Mouse (Mus musculus) kidney, postnatal 0 days (tissue): ENCODE results near the gene Rab3a. TPM values are rescaled to one million over a fixed set of nuclear protein-coding genes. Genes with fewer than 3 reads are reported as not detected.

Experiments used
- ATAC-seq: fragments of 200-750 bp; cut with Nextera tagmentation; replicated peaks from 2 replicates; pipeline ENCODE4 v1.8.0; 2017; ENCODE audit warnings: low read depth, moderate number of reproducible peaks, moderate TSS enrichment, moderate library complexity; ENCODE audit not compliant: low FRiP score
- DNase-seq: peaks from one replicate; pipeline ENCODE4 v3.0.0-alpha.2; 2016; ENCODE audit warnings: low spot score
- H3K27ac ChIP-seq: fragments of 300-500 bp; sonication (generic); 2 replicates; pipeline ENCODE4 v1.5.1; 2014; ENCODE audit warnings: mild to moderate bottlenecking
- H3K27me3 ChIP-seq: fragments of 300-500 bp; sonication (generic); 2 replicates; pipeline ENCODE4 v1.6.1; 2014; ENCODE audit warnings: low read length, mixed read lengths; ENCODE audit not compliant: insufficient read depth
- H3K36me3 ChIP-seq: fragments of 300-500 bp; sonication (generic); 2 replicates; pipeline ENCODE4 v1.6.1; 2014; ENCODE audit warnings: low read length, mixed read lengths; ENCODE audit not compliant: insufficient read depth
- H3K4me1 ChIP-seq: fragments of 300-500 bp; sonication (generic); replicated peaks from 2 replicates; pipeline ENCODE4 v1.6.1; 2014; ENCODE audit warnings: antibody characterized with exemption, low read length, mixed read lengths; ENCODE audit not compliant: insufficient read depth
- H3K4me2 ChIP-seq: fragments of 300-500 bp; sonication (generic); 2 replicates; pipeline ENCODE4 v1.6.1; 2014; ENCODE audit warnings: mild to moderate bottlenecking, low read length, moderate library complexity, mixed read lengths
- H3K4me3 ChIP-seq: fragments of 300-500 bp; sonication (generic); replicated peaks from 2 replicates; pipeline ENCODE4 v1.5.1; 2014; ENCODE audit warnings: low read depth, low read length
- H3K9ac ChIP-seq: fragments of 300-500 bp; sonication (generic); 2 replicates; pipeline ENCODE4 v1.6.1; 2014; ENCODE audit warnings: low read depth, low read length
- H3K9me3 ChIP-seq: fragments of 300-500 bp; sonication (generic); replicated peaks from 2 replicates; pipeline ENCODE4 v1.6.1; 2016; ENCODE audit warnings: low read length, inconsistent platforms, mixed read lengths
- CTCF ChIP-seq: IDR thresholded peaks from 2 replicates; pipeline ENCODE4 v1.5.1; 2016; ENCODE audit warnings: antibody characterized with exemption, low read depth, mild to moderate bottlenecking, moderate library complexity
- WGBS: fragments of 180-500 bp; shearing (Covaris S2); extraction: QIAGEN DNeasy Blood & Tissue Kit; methylation state at CpG from one replicate; pipeline ENCODE4 v1.1.7; 2014; 5-methylcytosine and 5-hydroxymethylcytosine counted together
- polyA plus RNA-seq: library from polyadenylated mRNA; unstranded; fragments of >200 nt; fragmentation: Nextera tagmentation; extraction: Ambion mirVana; gene quantifications from 2 replicates; pipeline ENCODE4 v1.2.1, GENCODE M21; 2015

The Rab3a gene
- polyA plus RNA-seq, 1 experiment from 2014 or later: 20.5 TPM

DNA sequence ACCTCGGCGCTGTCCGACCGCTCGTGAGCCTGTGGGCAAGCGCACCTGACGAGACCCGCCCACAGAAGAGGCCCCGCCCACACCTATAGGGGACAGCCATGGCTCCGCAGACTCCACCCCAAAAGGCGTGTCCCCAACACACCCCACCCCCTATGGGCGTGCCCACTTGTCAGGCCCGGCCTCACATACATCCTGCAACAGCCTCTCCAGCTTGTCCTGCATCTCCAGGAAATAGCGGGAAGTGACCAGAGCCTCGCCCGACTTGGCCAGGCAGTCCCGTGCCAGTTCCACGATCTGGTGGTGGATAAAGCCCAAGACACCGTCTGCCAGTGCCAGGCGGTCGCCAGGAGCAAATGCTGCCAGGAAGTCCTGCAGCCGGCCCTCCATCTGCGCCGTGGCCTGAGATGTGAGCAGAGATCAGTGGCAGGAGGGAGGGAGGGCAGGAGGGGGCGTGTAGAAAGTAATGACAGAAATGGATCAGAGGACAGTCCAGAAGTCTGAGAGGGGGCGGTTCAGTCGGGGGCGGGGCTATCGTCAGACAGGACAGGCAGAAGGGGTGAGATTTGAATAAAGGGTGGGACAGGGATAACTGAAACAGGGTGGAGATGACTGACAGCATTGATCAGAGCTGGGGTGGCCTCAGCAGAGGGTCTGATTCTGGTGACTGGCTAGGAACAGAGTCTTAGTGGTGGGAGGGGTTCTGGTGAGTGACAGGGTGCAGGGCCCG lies 33.6 kb downstream of the Rab3a start:
- TF ChIP-seq CTCF: no peak
- Histone ChIP-seq H3K36me3 (peaks cover 39% of the 10 kb centered on the region), H3K9ac (no peak overlapping the region), H3K4me2 (0 out of 2 replicates have a peak overlapping the region, but pooled peaks have one; percentile 7), H3K27me3 (no peaks in the 10 kb centered on the region), H3K4me1 (peaks cover 17% of the 10 kb centered on the region), H3K9me3 (no peaks in the 10 kb centered on the region), H3K4me3 (0 out of 2 replicates have a peak overlapping the region, but pooled peaks have one; percentile 1), H3K27ac (no peak overlapping the region)
- 32% methylated on average over 30 of the region's 30 CpGs for WGBS
- ATAC-seq (peak; percentile 24; the same call in 1 of the 2 replicates), DNase-seq (peak; percentile 61)

DNA sequence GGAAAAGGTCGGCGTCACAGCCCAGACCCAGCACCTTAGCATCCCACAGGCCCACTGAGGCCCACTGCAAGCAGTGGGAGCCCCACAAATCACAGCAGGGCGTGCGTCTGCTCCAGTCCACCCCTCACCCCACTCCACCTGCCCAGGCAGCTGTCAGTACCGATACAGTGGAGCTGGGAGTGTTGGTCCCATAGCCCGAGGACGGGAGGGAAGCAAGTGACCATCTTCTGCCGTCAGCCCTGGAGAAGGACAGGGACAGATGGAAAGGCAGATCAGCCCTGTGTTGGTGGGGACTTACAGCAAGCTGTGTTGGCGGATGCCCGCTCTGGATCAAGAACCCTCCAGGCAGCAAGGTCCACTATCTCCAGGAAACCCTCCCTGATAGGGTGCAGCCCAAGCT lies 34.6 kb downstream of the Rab3a start:
- Histone ChIP-seq H3K4me3 (no peak overlapping the region), H3K4me1 (peaks cover 18% of the 10 kb centered on the region), H3K9ac (no peak overlapping the region), H3K36me3 (peaks cover 31% of the 10 kb centered on the region), H3K27me3 (no peaks in the 10 kb centered on the region), H3K9me3 (no peaks in the 10 kb centered on the region), H3K27ac (no peak overlapping the region), H3K4me2 (no peak overlapping the region)
- 79% methylated on average over 10 of the region's 10 CpGs for WGBS
- no peak for ATAC-seq
- DNase-seq: no peak
- no peak for TF ChIP-seq CTCF

DNA sequence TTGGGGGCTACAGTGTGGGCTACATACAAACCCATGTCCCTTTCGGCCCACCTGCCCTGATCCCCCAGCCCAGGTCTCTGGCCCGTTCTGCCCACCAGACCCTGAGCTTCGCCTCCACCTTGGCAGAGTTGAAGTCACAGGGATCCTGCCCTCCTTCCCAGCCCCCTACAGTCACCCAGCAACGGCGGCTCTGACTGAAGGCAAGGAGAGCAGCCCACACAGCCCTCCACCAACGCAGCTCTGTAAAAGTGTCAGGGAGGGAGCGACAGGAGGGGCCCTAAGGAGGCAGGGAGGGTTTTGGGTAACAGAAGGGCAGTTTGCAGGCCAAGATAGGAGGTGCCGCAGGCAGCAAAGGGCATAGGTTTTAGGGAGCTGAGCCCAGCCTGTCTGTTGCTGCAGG lies 36.4 kb downstream of the Rab3a start:
- Histone ChIP-seq H3K36me3 (peaks cover 19% of the 10 kb centered on the region; the same call in 1 of the 2 replicates), H3K4me2 (peak overlapping the region; percentile 80), H3K4me1 (peaks cover 18% of the 10 kb centered on the region), H3K9me3 (no peaks in the 10 kb centered on the region), H3K4me3 (0 out of 2 replicates have a peak overlapping the region, but pooled peaks have one; percentile 70), H3K27ac (no peak overlapping the region), H3K27me3 (no peaks in the 10 kb centered on the region), H3K9ac (peak overlapping the region; percentile 83)
- 23% methylated on average over 8 of the region's 8 CpGs for WGBS
- no peak for TF ChIP-seq CTCF
- ATAC-seq (no peak), DNase-seq (peak; percentile 59)

DNA sequence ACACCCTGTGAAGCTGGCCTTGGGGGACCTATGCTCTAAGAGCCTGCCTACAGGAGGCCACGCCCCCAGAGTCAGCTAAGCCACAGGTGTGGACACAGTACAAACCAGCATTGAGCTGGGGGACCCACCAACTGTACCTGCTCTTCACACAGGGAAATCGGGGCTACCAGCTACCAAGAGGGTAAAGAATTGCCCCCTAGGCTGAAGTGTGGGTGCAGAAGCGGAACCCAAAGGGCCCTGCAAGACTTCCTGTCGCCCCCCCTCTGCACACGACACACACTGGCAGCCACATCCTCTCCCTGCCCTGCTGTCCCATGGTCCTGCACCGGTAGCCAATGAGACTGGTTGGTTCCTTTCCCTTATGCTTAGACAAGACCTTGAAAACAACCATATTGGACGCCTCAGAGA lies 36.8 kb downstream of the Rab3a start:
- TF ChIP-seq CTCF: no peak
- no peak for ATAC-seq
- peaks cover 14% of the 10 kb centered on the region; the same call in 1 of the 2 replicates for H3K36me3 ChIP-seq
- no peaks in the 10 kb centered on the region for H3K9me3 ChIP-seq
- H3K4me3 ChIP-seq: peak overlapping the region; percentile 70
- 36% methylated on average over 7 of the region's 7 CpGs for WGBS
- peak overlapping the region; percentile 86; the same call in 1 of the 2 replicates for H3K27ac ChIP-seq
- no peak for DNase-seq
- peaks cover 18% of the 10 kb centered on the region for H3K4me1 ChIP-seq
- H3K27me3 ChIP-seq: no peaks in the 10 kb centered on the region
- peak overlapping the region; percentile 80 for H3K4me2 ChIP-seq
- peak overlapping the region; percentile 83 for H3K9ac ChIP-seq

DNA sequence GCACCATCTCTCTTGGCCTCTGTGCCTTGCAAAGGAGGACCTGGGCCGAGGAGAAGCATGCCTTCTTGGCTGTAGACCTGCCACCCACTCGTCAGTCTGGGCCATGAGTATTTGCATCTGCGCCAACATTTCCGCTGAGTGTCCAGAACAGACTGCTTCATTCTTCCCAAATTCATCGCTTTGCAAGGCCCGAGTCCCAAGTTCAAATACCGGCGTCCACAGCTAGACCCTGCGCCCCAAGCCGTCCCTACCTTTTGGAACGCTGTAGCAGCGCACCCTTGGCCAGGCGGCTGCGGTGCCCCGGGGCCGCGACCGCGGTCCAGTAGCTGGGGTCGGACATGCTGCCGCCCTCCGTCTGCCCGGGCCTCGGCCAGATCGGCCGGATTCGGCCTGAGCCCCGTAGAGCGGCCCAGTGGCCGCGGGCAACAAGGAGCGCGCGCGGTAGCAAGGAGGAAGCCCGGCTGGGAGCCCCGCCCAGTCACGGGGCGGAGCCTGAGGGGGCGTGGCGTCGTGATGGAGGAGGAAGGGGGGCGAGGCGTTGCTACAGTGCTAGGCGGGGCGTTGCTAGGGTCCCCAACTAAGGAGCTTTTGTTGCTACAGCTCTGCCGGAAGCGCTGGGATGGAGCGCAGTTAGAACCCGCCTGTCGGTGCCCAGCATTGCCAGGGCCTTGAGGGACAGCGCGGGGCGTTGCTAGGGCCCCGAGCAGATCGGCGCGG lies 37.7 kb downstream of the Rab3a start:
- peak overlapping the region; percentile 80 for H3K4me2 ChIP-seq
- peak overlapping the region; percentile 70 for H3K4me3 ChIP-seq
- no peaks in the 10 kb centered on the region for H3K9me3 ChIP-seq
- H3K27ac ChIP-seq: peak overlapping the region; percentile 86
- ATAC-seq (peak; percentile 81), DNase-seq (peak; percentile 98)
- no peak for TF ChIP-seq CTCF
- H3K36me3 ChIP-seq: peaks cover 13% of the 10 kb centered on the region; the same call in 1 of the 2 replicates
- no peaks in the 10 kb centered on the region for H3K27me3 ChIP-seq
- whole genome bisulfite sequencing: 4% methylated on average over 58 of the region's 58 CpGs
- peak overlapping the region; percentile 83 for H3K9ac ChIP-seq
- peaks cover 23% of the 10 kb centered on the region for H3K4me1 ChIP-seq

DNA sequence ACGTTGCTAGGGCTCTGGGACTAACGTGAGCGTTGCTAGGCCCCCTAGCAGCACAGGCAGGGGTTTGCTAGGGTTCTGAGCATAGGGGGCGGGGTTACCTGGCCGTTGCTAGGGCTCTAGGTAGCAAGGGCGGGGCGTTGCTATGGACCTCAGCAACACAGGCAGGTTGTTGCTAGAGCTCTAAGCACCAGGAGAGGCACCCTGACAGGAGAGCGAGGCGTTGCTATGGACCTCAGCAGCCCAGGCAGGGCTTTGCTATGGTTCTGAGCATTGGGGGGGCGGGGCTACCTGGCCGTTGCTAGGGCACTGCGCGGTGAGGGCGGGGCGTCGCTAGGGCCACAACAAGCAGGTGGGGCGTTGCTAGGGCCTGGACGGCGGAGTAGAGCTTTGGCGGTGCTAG lies 38.2 kb downstream of the Rab3a start:
- H3K27ac ChIP-seq: peak overlapping the region; percentile 86; the same call in 1 of the 2 replicates
- peaks cover 13% of the 10 kb centered on the region; the same call in 1 of the 2 replicates for H3K36me3 ChIP-seq
- DNase-seq (peak; percentile 74), ATAC-seq (peak; percentile 70)
- no peaks in the 10 kb centered on the region for H3K27me3 ChIP-seq
- peak overlapping the region; percentile 80 for H3K4me2 ChIP-seq
- 2% methylated on average over 20 of the region's 20 CpGs for WGBS
- TF ChIP-seq CTCF: 0 out of 2 replicates have a peak, but pooled peaks have one; percentile 5
- peak overlapping the region; percentile 70 for H3K4me3 ChIP-seq
- peaks cover 26% of the 10 kb centered on the region for H3K4me1 ChIP-seq
- peak overlapping the region; percentile 83; the same call in 1 of the 2 replicates for H3K9ac ChIP-seq
- H3K9me3 ChIP-seq: no peaks in the 10 kb centered on the region
